Mouse (Mus musculus) embryo, embryonic 10.5 days (tissue): ENCODE measurements around the gene Batf.
"Not testable (repeated sequence)": the region's sequence is repeated elsewhere in the genome, so short reads cannot be mapped to it uniquely, and the experiment has no call there.

Source experiments
- DNase-seq: peaks from one replicate; pipeline ENCODE4 v3.0.0-alpha.2; 2015; ENCODE audit warnings: low spot score

Gene Batf

GRCm38 (mm10) chr12:85684411-85685275 lies 1.8 kb upstream of the Batf start:
- no peak for DNase-seq

GRCm38 (mm10) chr12:85687217-85687533 lies 706 bp downstream of the Batf start:
- DNase-seq: no peak

DNA sequence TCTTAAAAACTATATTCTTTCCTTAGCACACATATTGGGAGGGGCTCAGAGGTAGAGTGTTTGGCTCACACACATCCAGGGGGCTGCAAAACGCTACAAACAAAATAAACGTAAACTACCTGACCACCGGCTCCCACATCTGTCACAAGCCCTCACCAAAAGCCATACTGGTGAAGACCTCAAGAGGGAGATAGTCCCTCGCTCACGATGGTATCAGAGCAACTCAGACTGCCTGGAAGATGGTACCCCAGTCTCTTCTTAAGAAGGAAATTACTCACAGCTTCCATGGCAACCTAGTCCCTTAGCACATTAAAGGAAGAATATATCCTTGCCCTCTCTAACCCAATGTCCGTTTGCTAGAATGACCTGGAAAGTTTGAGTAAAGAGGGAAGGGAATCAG lies 1.4 kb downstream of the Batf start:
- DNase-seq: no peak

GRCm38 (mm10) chr12:85695787-85696186 lies 9.3 kb downstream of the Batf start:
- DNase-seq: no peak

DNA sequence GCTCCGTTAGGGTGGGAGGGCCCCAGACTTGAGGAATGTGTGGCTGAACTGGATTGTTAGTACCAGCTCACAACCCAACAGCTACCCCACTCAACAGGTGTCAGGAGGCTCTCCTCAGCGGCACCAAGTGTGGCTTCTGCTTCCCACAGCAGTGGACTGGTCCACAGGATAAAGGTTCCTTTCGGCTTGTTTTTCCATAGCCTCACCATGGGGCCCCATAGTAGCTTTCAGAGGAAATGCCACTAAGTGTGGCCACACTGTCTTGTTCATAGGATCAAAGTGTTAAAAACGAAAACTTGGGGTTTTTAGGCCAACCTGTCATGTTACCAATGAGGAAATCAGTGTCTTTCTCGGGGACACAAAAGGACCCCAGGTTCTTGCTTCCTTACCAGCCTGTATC lies 10.0 kb downstream of the Batf start:
- no peak for DNase-seq

DNA sequence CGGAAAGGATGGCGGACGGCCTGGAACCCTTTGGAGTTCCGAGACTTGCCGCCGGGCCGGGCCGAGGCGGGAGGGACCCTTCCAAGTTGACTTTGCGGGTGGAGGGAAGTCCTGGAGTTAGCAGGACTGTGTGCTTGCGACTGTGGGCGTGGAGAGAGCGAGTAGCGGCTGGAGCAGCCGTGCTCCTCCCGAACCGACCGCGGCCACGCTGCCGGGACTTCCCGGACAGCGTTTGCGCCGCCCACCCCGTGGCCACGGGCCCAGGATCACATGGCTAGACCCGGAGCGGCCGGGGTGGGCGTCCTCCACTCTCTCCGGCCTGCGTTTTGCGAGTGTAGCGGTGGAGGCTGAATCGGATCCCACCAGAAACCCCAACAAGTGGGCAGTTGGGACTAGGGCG lies 11.7 kb downstream of the Batf start:
- not testable (repeated sequence) for DNase-seq

- no peak for DNase-seq
These were observed 13.8 kb downstream of the Batf start for GRCm38 (mm10) chr12:85700191-85700841.

- DNase-seq: no peak
These were observed 14.4 kb downstream of the Batf start for GRCm38 (mm10) chr12:85700842-85701223.

DNA sequence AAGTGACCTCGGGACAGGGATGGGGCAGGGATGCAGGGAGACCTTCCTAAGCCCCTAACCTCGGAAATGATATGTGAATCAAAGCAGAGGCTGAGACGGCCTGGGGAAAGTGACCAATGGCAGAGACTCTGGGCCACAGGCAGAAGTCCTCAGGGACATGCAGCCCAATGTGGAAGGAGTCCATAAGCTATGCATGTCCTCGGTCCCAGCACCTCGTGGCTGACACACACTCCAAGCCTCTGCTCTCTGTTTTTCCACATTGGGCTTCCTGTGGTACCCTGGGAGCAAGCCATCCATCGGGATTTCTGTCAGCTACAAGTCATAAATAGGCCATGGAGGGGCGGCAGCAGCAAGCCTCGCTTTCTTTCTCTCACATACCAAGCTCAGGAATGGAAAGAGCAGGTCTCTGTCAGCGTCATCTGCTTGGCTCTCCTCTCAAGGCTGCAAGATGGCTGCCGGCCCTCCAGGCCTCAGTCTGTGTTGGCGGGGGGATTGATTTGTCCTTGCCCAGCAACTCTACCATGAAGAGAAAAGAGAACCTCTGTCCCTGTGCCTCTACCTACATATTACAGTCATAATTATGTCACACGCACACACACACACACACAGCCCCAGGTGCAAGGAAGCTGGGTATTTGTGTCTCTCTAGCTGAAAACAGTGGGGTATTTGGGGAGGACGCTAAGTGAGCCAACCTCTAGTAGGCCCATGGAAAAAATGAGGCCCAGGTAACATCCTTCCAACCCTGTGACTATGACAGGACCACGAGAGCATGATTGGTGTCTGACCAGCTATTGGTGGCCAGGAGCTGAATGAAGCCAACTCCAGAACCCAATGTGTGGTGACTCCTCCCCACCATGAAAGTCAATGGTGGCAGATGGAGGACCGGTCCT lies 15.9 kb downstream of the Batf start:
- no peak for DNase-seq

GRCm38 (mm10) chr12:85703507-85703906 lies 17.0 kb downstream of the Batf start:
- DNase-seq: no peak

- no peak for DNase-seq
These were observed 18.1 kb downstream of the Batf start for GRCm38 (mm10) chr12:85704566-85704965.

DNA sequence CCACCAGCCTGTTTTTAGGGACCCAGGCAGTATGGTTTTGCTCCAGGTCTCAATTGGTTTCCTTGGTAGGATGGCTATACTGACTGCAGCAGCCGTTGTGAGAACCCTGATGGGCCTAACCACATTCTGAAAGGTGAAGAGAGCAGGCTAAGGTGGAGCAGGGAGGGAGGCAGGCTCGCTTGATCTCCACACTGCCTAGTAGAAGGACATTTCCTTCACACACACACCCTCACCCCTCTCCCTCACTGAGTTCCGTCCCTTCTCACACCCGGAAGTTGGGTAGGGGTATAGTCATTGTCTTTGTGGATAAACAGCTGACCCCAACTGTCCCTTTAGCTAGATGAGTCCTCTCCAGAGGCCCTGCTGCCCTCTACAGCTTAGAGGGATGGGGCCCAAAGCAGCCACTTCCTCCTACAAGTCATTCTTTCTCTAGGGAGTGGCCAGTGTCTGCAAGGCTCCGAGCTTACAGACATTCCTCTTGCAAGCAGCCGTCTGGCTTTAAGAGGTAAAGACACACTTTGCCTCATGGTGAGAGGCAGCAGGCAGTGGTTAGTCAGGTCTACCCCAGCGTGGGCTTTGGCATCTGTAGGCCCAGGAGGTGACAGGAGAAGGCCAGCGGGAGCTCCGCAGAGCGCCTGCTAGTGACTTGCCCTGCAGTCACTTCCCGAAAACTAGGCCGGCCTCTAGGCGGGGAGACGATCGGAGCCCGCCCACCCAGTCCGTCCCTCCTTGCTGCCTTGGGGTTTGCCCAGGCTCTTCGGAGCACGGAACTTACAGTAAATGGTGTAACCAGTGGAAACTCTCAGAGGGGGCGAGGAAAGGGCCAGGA lies 18.7 kb downstream of the Batf start:
- DNase-seq: peak; percentile 75

GRCm38 (mm10) chr12:85705831-85706530 lies 19.5 kb downstream of the Batf start:
- no peak for DNase-seq

- DNase-seq: no peak
These were observed 20.4 kb downstream of the Batf start for GRCm38 (mm10) chr12:85706906-85707305.

DNA sequence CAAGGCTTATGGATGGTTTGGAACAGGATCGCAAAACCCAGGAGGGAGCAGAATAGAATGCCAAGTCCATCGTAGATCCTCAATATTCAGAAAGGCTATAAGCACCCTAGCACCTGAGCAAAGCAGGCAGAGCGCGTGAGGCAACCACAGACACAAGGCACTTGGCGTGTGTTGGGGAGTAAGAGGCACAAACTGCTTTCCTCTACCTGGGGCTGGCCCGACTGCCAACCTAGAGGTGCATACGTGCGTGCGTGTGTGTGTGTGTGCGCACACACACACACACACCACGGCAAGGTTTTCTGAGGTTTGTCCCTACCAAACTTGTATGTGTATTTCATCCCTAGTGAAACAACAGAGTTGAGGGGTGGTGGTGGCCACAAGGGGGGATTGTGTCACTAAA lies 20.9 kb downstream of the Batf start:
- DNase-seq: no peak

GRCm38 (mm10) chr12:85708556-85708955 lies 22.1 kb downstream of the Batf start:
- DNase-seq: no peak

- no peak for DNase-seq
These were observed 24.2 kb downstream of the Batf start for GRCm38 (mm10) chr12:85710695-85711094.

GRCm38 (mm10) chr12:85712587-85712986 lies 26.1 kb downstream of the Batf start:
- DNase-seq: no peak

DNA sequence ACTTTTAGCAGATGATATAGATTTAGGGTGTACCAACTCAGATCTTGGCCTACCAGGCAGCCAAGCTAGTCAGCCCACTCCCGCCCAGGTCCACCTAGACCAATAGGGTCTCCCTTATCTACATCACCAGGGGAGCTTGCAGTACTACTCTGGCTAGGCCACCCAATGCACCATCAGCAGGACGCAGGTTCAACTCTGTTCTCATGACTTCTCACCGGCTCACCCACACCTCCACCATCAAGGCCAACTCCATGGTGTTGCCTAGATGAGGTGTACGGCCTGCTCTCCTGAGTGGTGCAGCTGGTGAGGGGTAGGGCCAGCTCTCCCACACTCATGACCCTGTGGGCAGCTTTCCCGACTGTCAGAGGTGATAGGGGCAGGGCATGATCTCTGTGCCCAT lies 27.7 kb downstream of the Batf start:
- DNase-seq: no peak

DNA sequence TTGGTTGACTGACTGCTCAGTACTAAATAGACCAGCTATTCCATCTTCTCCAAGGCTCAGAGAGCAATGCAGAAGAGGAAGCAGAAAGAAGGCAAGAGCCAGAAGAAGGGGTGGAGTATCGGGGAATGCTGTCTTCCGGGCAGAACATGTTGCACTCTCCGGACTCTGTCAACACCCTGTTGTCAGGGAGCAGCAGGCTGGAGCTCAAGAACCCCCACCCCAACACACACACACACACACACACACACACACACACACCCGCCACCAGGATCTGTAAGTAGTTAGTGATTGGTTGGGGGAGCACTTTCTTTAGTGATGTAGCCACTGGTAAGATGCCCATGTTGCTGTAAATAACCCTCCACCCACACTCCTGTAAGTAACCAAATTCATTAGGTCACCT lies 38.8 kb downstream of the Batf start:
- no peak for DNase-seq

DNA sequence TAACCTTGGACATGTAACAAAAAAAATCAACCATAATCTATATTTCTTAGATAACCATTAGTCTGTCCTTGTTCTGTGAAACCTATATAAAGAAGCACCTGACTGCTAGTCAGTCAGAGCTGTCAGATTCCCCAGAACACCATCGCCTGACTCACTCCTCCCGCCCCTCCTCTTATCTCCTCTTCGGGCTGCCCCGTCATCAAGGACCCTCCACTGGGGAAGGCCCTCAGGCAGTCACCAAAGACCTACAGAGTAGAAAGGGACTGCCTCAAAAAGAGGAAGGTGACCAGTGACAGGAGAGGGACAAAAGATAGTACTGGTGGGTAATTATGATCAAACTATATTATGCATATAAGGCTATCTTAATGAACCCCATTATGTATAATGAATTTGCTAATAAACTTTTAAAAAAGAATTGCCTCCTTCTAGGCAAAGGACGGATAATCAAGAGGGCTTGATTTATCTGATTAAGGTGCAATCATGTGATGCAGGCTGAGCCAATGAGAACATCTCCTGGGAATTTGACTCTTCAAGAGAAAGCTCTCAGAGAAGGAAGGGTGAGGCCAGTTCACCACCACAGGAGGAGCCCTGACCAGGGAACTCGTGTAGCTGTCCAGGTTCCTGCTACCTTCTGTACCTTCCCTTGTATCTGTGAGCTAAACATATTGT lies 40.4 kb downstream of the Batf start:
- no peak for DNase-seq
